Comparison of ENCODE assay signal across 15 mouse cellular contexts in the genomic region with DNA sequence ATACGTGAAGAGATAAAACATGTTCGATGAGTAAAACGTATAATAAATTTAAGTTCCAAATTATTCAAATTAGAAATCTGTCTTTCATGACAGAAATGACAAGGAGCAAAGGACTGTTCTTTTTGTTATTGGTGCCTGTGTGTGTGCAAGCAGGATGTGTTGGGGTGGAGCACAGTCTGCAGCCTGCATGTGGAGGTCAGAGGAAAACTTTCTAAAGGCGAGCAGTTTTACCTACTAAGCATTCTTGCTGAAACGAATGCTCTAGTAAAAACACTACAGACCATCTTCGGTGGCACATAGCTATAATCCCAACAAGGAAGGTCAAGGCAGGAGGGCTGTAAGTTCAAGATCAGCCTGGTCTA.
DNase-seq lines count a peak whose midpoint lies in the region; ATAC-seq lines count a peak whose summit lies in the region.
"Had no signal": no experiment of that assay in that cellular context is flagged by ENCODE, and none has a peak within 500 bp of the region (broad histone marks: within the 10 kb centered on the region; RNA-seq: fewer than 3 reads in every experiment).

No protein-coding gene starts in this region.

- peaks cover 68% of the 10 kb centered on the region for H3K4me1 ChIP-seq in heart, embryonic 13.5 days
- peaks cover 65% of the 10 kb centered on the region for H3K4me1 ChIP-seq in kidney, embryonic 16.5 days (ENCODE audit: insufficient read depth, low read length)
- peaks cover 3% of the 10 kb centered on the region; the same call in 1 of the 2 replicates for H3K4me1 ChIP-seq in midbrain, embryonic 11.5 days (ENCODE audit: control insufficient read depth, insufficient read depth, low read length)
- no peaks in the 10 kb centered on the region for H3K4me1 ChIP-seq in midbrain, embryonic 14.5 days (ENCODE audit: control insufficient read depth, insufficient read depth, low read length)

- 35% methylated on average over 6 of the region's 6 CpGs for WGBS in heart, embryonic 13.5 days
- 24% methylated on average over 6 of the region's 6 CpGs for WGBS in kidney, embryonic 16.5 days
- WGBS in midbrain, embryonic 11.5 days, result 81% methylated on average over 6 of the region's 6 CpGs
- WGBS in midbrain, embryonic 14.5 days, result 87% methylated on average over 6 of the region's 6 CpGs

- H3K27ac ChIP-seq in heart, embryonic 13.5 days (replicated peaks), result peak overlapping the region; percentile 89
- H3K27ac ChIP-seq in kidney, embryonic 16.5 days (ENCODE audit: low read length), result peak overlapping the region; percentile 89
- no peak overlapping the region for H3K27ac ChIP-seq in midbrain, embryonic 11.5 days (ENCODE audit: low read depth, low read length)
- H3K27ac ChIP-seq in midbrain, embryonic 14.5 days (replicated peaks; ENCODE audit: low read depth, low read length), result no peak overlapping the region
- H3K27ac ChIP-seq: embryonic facial prominence, embryonic 13.5 days; forebrain, embryonic 12.5 days; layer of hippocampus, adult 2 months; stomach, postnatal 0 days had no signal

- no peak overlapping the region for H3K4me3 ChIP-seq in heart, embryonic 13.5 days
- no peak overlapping the region for H3K4me3 ChIP-seq in kidney, embryonic 16.5 days (ENCODE audit: low read length)
- no peak overlapping the region for H3K4me3 ChIP-seq in midbrain, embryonic 11.5 days (ENCODE audit: low read depth, low read length)
- H3K4me3 ChIP-seq in midbrain, embryonic 14.5 days (replicated peaks; ENCODE audit: low read depth, low read length), result no peak overlapping the region
- H3K4me3 ChIP-seq: embryonic facial prominence, embryonic 13.5 days; forebrain, embryonic 12.5 days; layer of hippocampus, adult 2 months had no signal

- peaks cover 22% of the 10 kb centered on the region for H3K36me3 ChIP-seq in heart, embryonic 13.5 days
- peaks cover 11% of the 10 kb centered on the region for H3K36me3 ChIP-seq in kidney, embryonic 16.5 days (ENCODE audit: insufficient read depth, low read length)
- H3K36me3 ChIP-seq in midbrain, embryonic 11.5 days (ENCODE audit: control insufficient read depth, insufficient read depth, low read length), result no peaks in the 10 kb centered on the region
- H3K36me3 ChIP-seq in midbrain, embryonic 14.5 days (ENCODE audit: control insufficient read depth, insufficient read depth, low read length), result no peaks in the 10 kb centered on the region
- H3K36me3 ChIP-seq: embryonic facial prominence, embryonic 13.5 days; forebrain, embryonic 12.5 days had no signal

- no peaks in the 10 kb centered on the region for H3K9me3 ChIP-seq in heart, embryonic 13.5 days
- peaks cover 7% of the 10 kb centered on the region for H3K9me3 ChIP-seq in kidney, embryonic 16.5 days (ENCODE audit: low read length)
- H3K9me3 ChIP-seq in midbrain, embryonic 11.5 days (ENCODE audit: control insufficient read depth, low read length), result no peaks in the 10 kb centered on the region
- no peaks in the 10 kb centered on the region for H3K9me3 ChIP-seq in midbrain, embryonic 14.5 days (ENCODE audit: control insufficient read depth, low read length)
- H3K9me3 ChIP-seq: embryonic facial prominence, embryonic 13.5 days; forebrain, embryonic 12.5 days had no signal

- no peak for DNase-seq in heart, adult 11 months
- DNase-seq in kidney, postnatal 10 days, result no peak
- DNase-seq in midbrain, embryonic 11.5 days (ENCODE audit: low spot score, missing footprints), result peak; percentile 41
- no peak for DNase-seq in midbrain, embryonic 14.5 days
- no peak for DNase-seq in layer of hippocampus, adult 18-20 months (ENCODE audit: low spot score in 2 of 2)
- no peak for DNase-seq in left cerebral cortex, adult 11 months (ENCODE audit: low spot score)
- DNase-seq: cerebellum, adult 11 months; thymus, postnatal 14 days had no signal

- ATAC-seq in heart, embryonic 13.5 days (ENCODE audit: extremely low read depth, insufficient number of reproducible peaks, low FRiP score, low TSS enrichment), result no peak
- no peak for ATAC-seq in kidney, embryonic 16.5 days (ENCODE audit: low FRiP score, low TSS enrichment)
- no peak for ATAC-seq in midbrain, embryonic 11.5 days (ENCODE audit: low FRiP score)
- no peak for ATAC-seq in midbrain, embryonic 14.5 days (ENCODE audit: low FRiP score, low TSS enrichment)
- ATAC-seq: midbrain, embryonic 16.5 days had no signal

- peak overlapping the region; percentile 42 for H3K4me2 ChIP-seq in heart, embryonic 13.5 days
- peak overlapping the region; percentile 37 for H3K4me2 ChIP-seq in kidney, embryonic 16.5 days (replicated peaks; ENCODE audit: low read depth, low read length)
- no peak overlapping the region for H3K4me2 ChIP-seq in midbrain, embryonic 11.5 days
- H3K4me2 ChIP-seq in midbrain, embryonic 14.5 days (ENCODE audit: low read length), result no peak overlapping the region
- H3K4me2 ChIP-seq: embryonic facial prominence, embryonic 13.5 days; forebrain, embryonic 12.5 days had no signal

- H3K9ac ChIP-seq in heart, embryonic 13.5 days, result peak overlapping the region; percentile 58
- H3K9ac ChIP-seq in kidney, embryonic 16.5 days (replicated peaks; ENCODE audit: low read length), result no peak overlapping the region
- H3K9ac ChIP-seq in midbrain, embryonic 11.5 days (ENCODE audit: low read length), result no peak overlapping the region
- H3K9ac ChIP-seq in midbrain, embryonic 14.5 days (replicated peaks; ENCODE audit: low read length), result no peak overlapping the region
- H3K9ac ChIP-seq: embryonic facial prominence, embryonic 13.5 days; forebrain, embryonic 12.5 days had no signal

- no peaks in the 10 kb centered on the region for H3K27me3 ChIP-seq in heart, embryonic 13.5 days (replicated peaks)
- no peaks in the 10 kb centered on the region for H3K27me3 ChIP-seq in kidney, embryonic 16.5 days (ENCODE audit: insufficient read depth, low read length)
- H3K27me3 ChIP-seq in midbrain, embryonic 11.5 days (ENCODE audit: control insufficient read depth, insufficient read depth, low read length), result no peaks in the 10 kb centered on the region
- H3K27me3 ChIP-seq in midbrain, embryonic 14.5 days (ENCODE audit: control insufficient read depth, insufficient read depth, low read length), result no peaks in the 10 kb centered on the region
- H3K27me3 ChIP-seq: embryonic facial prominence, embryonic 13.5 days; forebrain, embryonic 12.5 days had no signal

Comparison
In these comparisons a context has a peak if more than half of its experiments do, and no peak if none do; other contexts are left out.
1. H3K27ac ChIP-seq: peak in heart, embryonic 13.5 days (single experiment) and kidney, embryonic 16.5 days (single experiment); none in midbrain, embryonic 11.5 days (single experiment) and midbrain, embryonic 14.5 days (single experiment).
2. H3K4me2 ChIP-seq: peak in heart, embryonic 13.5 days (single experiment) and kidney, embryonic 16.5 days (single experiment); none in midbrain, embryonic 11.5 days (single experiment) and midbrain, embryonic 14.5 days (single experiment).